Mouse (Mus musculus) MEL (cell line): Measurements from ENCODE around the gene Sec24d. TPM values are rescaled to one million over a fixed set of nuclear protein-coding genes. Genes with fewer than 3 reads are reported as not detected.

ENCODE experiments used
- DNase-seq: peaks from one replicate; pipeline ENCODE4 v3.0.0; 2011; ENCODE audit warnings: low read depth, low spot score
- H3K27ac ChIP-seq: 2 replicates; pipeline ENCODE4 v1.5.1; 2012; ENCODE audit warnings: low read depth, mild to moderate bottlenecking, control low read depth, low read length, moderate library complexity; ENCODE audit not compliant: control insufficient read depth
- H3K27me3 ChIP-seq, 2 experiments: fragments of 150-350 bp in 1 of 2; sonication (generic) in 1 of 2; 2 replicates each; pipeline ENCODE4 v1.6.1; 2012; ENCODE audit warnings: low read length in 2 of 2, mild to moderate bottlenecking in 2 of 2, improper control_type of control experiment in 1 of 2, moderate library complexity in 1 of 2; ENCODE audit not compliant: insufficient read depth in 2 of 2, control insufficient read depth in 1 of 2
- H3K36me3 ChIP-seq, 2 experiments: 2 replicates each; pipeline ENCODE4 v1.6.1; 2012 to 2014; ENCODE audit warnings: low read length in 2 of 2, improper control_type of control experiment in 1 of 2, inconsistent platforms in 1 of 2, mild to moderate bottlenecking in 1 of 2; ENCODE audit not compliant: insufficient read depth in 2 of 2, control insufficient read depth in 1 of 2
- H3K4me1 ChIP-seq, 2 experiments: fragments of 150-350 bp in 1 of 2; sonication (generic) in 1 of 2; 2 replicates each; pipeline ENCODE4 v1.6.1; 2012; ENCODE audit warnings: low read length in 2 of 2, improper control_type of control experiment in 1 of 2, mild to moderate bottlenecking in 1 of 2; ENCODE audit not compliant: insufficient read depth in 2 of 2, control insufficient read depth in 1 of 2
- H3K4me3 ChIP-seq, 2 experiments: fragments of 150-350 bp in 1 of 2; sonication (generic) in 1 of 2; 2 replicates each; pipeline ENCODE4 v1.5.1; 2012; ENCODE audit warnings: low read depth in 2 of 2, low read length in 2 of 2, mild to moderate bottlenecking in 2 of 2, moderate library complexity in 2 of 2, control low read depth in 1 of 2, improper control_type of control experiment in 1 of 2; ENCODE audit not compliant: control insufficient read depth in 1 of 2, insufficient read depth in 1 of 2
- H3K79me2 ChIP-seq: 2 replicates; pipeline ENCODE4 v1.6.1; 2012; ENCODE audit warnings: mild to moderate bottlenecking, low read length, moderate library complexity; ENCODE audit not compliant: control insufficient read depth, poor library complexity, insufficient read depth
- H3K9ac ChIP-seq: 2 replicates; pipeline ENCODE4 v1.6.1; 2012; ENCODE audit warnings: low read depth, mild to moderate bottlenecking, control low read depth, low read length, moderate library complexity; ENCODE audit not compliant: control insufficient read depth, poor library complexity, severe bottlenecking
- H3K9me3 ChIP-seq: fragments of 150-350 bp; sonication (generic); replicated peaks from 2 replicates; pipeline ENCODE4 v1.6.1; 2012; ENCODE audit warnings: mild to moderate bottlenecking, low read length, improper control_type of control experiment, moderate library complexity; ENCODE audit not compliant: insufficient read depth
- CTCF ChIP-seq, 3 experiments: IDR thresholded peaks in 2 of 3; conservative IDR thresholded peaks in 1 of 3; 2 replicates each; pipeline ENCODE4 v1.5.1; 2011 to 2012; ENCODE audit warnings: low read length in 3 of 3, low read depth in 2 of 3, mild to moderate bottlenecking in 2 of 3, improper control_type of control experiment in 1 of 3, inconsistent platforms in 1 of 3, mixed read lengths in 1 of 3, moderate library complexity in 1 of 3; ENCODE audit not compliant: control insufficient read depth in 1 of 3, insufficient read depth in 1 of 3, poor library complexity in 1 of 3, severe bottlenecking in 1 of 3
- E2F4 ChIP-seq: IDR thresholded peaks from 2 replicates; pipeline ENCODE4 v1.6.1; 2011; ENCODE audit warnings: low read depth, low read length, improper control_type of control experiment, borderline replicate concordance
- ELF1 ChIP-seq: IDR thresholded peaks from 2 replicates; pipeline ENCODE4 v1.6.1; 2014; ENCODE audit warnings: low read depth, mild to moderate bottlenecking, inconsistent platforms, low read length, improper control_type of control experiment, moderate library complexity
- HCFC1 ChIP-seq: IDR thresholded peaks from 2 replicates; pipeline ENCODE4 v1.6.1; 2012; ENCODE audit warnings: low read depth, mild to moderate bottlenecking, inconsistent platforms, low read length, improper control_type of control experiment, moderate library complexity
- JUND ChIP-seq: IDR thresholded peaks from 2 replicates; pipeline ENCODE4 v1.6.1; 2011; ENCODE audit warnings: low read depth, mild to moderate bottlenecking, improper control_type of control experiment, low read length
- MAFK ChIP-seq: IDR thresholded peaks from 2 replicates; pipeline ENCODE4 v1.6.1; 2011; ENCODE audit warnings: low read depth, mild to moderate bottlenecking, low read length, improper control_type of control experiment, borderline replicate concordance
- MAX ChIP-seq: IDR thresholded peaks from 2 replicates; pipeline ENCODE4 v1.6.1; 2011; ENCODE audit warnings: low read length, improper control_type of control experiment
- MAZ ChIP-seq: IDR thresholded peaks from 2 replicates; pipeline ENCODE4 v1.6.1; 2012; ENCODE audit warnings: low read depth, mild to moderate bottlenecking, inconsistent platforms, low read length, improper control_type of control experiment
- MEF2A ChIP-seq: IDR thresholded peaks from 2 replicates; pipeline ENCODE4 v1.6.1; 2014; ENCODE audit warnings: low read depth, mild to moderate bottlenecking, inconsistent platforms, low read length, improper control_type of control experiment; ENCODE audit not compliant: poor library complexity, insufficient replicate concordance, severe bottlenecking; ENCODE audit errors: extremely low read depth
- MYC ChIP-seq: IDR thresholded peaks from 2 replicates; pipeline ENCODE4 v1.6.1; 2011; ENCODE audit warnings: low read depth, mild to moderate bottlenecking, low read length, improper control_type of control experiment, moderate library complexity
- NELFE ChIP-seq: IDR thresholded peaks from 2 replicates; pipeline ENCODE4 v1.6.1; 2011; ENCODE audit warnings: low read depth, low read length, improper control_type of control experiment
- POLR2A ChIP-seq, 2 experiments: IDR thresholded peaks; 2 replicates each; pipeline ENCODE4 v1.6.1; 2011 to 2012; ENCODE audit warnings: low read length in 2 of 2, mild to moderate bottlenecking in 2 of 2, control low read depth in 1 of 2, improper control_type of control experiment in 1 of 2, low read depth in 1 of 2, moderate library complexity in 1 of 2; ENCODE audit not compliant: control insufficient read depth in 1 of 2, insufficient read depth in 1 of 2, poor library complexity in 1 of 2
- POLR2AphosphoS2 ChIP-seq: IDR thresholded peaks from 2 replicates; pipeline ENCODE4 v1.6.1; 2011; ENCODE audit warnings: low read length, improper control_type of control experiment
- POLR2AphosphoS5 ChIP-seq: IDR thresholded peaks from 2 replicates; pipeline ENCODE4 v1.6.1; 2012; ENCODE audit warnings: low read depth, borderline replicate concordance, mild to moderate bottlenecking, inconsistent platforms, low read length, moderate library complexity, mixed read lengths
- RAD21 ChIP-seq: IDR thresholded peaks from 2 replicates; pipeline ENCODE4 v1.6.1; 2011; ENCODE audit warnings: mild to moderate bottlenecking, low read depth, low read length, improper control_type of control experiment
- SIN3A ChIP-seq: IDR thresholded peaks from 2 replicates; pipeline ENCODE4 v1.6.1; 2012; ENCODE audit warnings: low read length, improper control_type of control experiment, inconsistent platforms
- SMC3 ChIP-seq: IDR thresholded peaks from 2 replicates; pipeline ENCODE4 v1.6.1; 2011; ENCODE audit warnings: low read depth, low read length, improper control_type of control experiment
- TCF12 ChIP-seq: IDR thresholded peaks from 2 replicates; pipeline ENCODE4 v1.6.1; 2014; ENCODE audit warnings: low read depth, mild to moderate bottlenecking, inconsistent platforms, low read length, improper control_type of control experiment, moderate library complexity
- USF1 ChIP-seq: IDR thresholded peaks from 2 replicates; pipeline ENCODE4 v1.6.1; 2014; ENCODE audit warnings: low read depth, mild to moderate bottlenecking, inconsistent platforms, low read length, improper control_type of control experiment, moderate library complexity
- USF2 ChIP-seq, 2 experiments: IDR thresholded peaks; 2 replicates each; pipeline ENCODE4 v1.6.1; 2011 to 2012; ENCODE audit warnings: improper control_type of control experiment in 2 of 2, low read length in 2 of 2, borderline replicate concordance in 1 of 2, inconsistent platforms in 1 of 2, low read depth in 1 of 2, mild to moderate bottlenecking in 1 of 2; ENCODE audit not compliant: insufficient read depth in 1 of 2
- ZC3H11A ChIP-seq: IDR thresholded peaks from 2 replicates; pipeline ENCODE4 v1.6.1; 2012; ENCODE audit warnings: low read depth, mild to moderate bottlenecking, inconsistent platforms, low read length, improper control_type of control experiment
- ZMIZ1 ChIP-seq: IDR thresholded peaks from 2 replicates; pipeline ENCODE4 v1.6.1; 2012; ENCODE audit warnings: low read depth, mild to moderate bottlenecking, inconsistent platforms, low read length, improper control_type of control experiment, moderate library complexity
- polyA plus RNA-seq, 2 experiments: library from polyadenylated mRNA; stranded (reverse) in 1 of 2; unstranded in 1 of 2; fragments of >175 nt in 1 of 2; fragments of >200 nt in 1 of 2; gene quantifications; 2 replicates each; pipeline versions ENCODE4 v1.2.1 to v1.2.4; 2012; ENCODE audit warnings: low replicate concordance in 2 of 2, low read depth in 1 of 2; ENCODE audit not compliant: insufficient read length in 2 of 2, insufficient read depth in 1 of 2, missing spikeins in 1 of 2
- total RNA-seq: library from RNA; depleted of rRNA; stranded (reverse); fragments of 300-350 nt; gene quantifications from 2 replicates; pipeline ENCODE4 v1.2.3, GENCODE M21; 2012

Sec24d gene
- total and polyA plus RNA-seq, 3 experiments, result 10.3 to 23.9 TPM; not detected in 1

DNA sequence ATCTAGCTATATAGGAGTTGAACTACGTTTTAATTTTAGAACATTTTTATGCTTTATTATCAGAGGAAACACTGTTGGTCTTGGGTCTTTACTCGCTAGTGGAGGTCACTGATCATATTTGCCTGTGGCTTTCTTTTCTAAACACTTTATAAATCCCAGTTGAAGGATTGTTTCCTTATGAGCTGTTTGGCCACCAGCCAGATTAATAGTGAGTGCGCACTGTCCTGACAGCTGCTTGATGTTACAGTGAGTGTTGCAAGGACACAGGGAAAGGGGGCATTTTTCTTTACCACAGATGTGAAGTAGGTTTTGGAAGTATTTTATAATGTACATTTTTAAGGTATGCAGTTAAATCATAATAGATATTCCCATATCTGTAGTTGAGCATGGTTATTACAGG lies 68.2 kb downstream of the Sec24d start:
- Histone ChIP-seq H3K79me2 (no peaks in the 10 kb centered on the region), H3K9ac (no peak overlapping the region), H3K36me3 (peaks cover 0 to 18% of the 10 kb centered on the region in 2 experiments; a peak in 3 of 4 replicates), H3K27me3 (no peaks in the 10 kb centered on the region), H3K9me3 (no peaks in the 10 kb centered on the region), H3K27ac (no peak overlapping the region), H3K4me3 (no peak overlapping the region), H3K4me1 (peaks cover 5 to 20% of the 10 kb centered on the region in 2 experiments)
- DNase-seq, result no peak
- no peak for TF ChIP-seq ZC3H11A
- TF ChIP-seq POLR2AphosphoS5, result no peak
- TF ChIP-seq POLR2AphosphoS2, result no peak
- TF ChIP-seq USF1, result no peak
- no peak for TF ChIP-seq NELFE
- no peak for TF ChIP-seq ELF1
- TF ChIP-seq HCFC1, result no peak
- TF ChIP-seq MAX, result no peak
- TF ChIP-seq MEF2A, result no peak
- TF ChIP-seq ZMIZ1, result no peak
- no peak for TF ChIP-seq MAFK
- no peak for TF ChIP-seq USF2 (IDR thresholded peaks at IDR 0.05; ENCODE audit: borderline replicate concordance in 1 of 2, insufficient read depth in 1 of 2, low read depth in 1 of 2, low read length in 2 of 2)
- no peak for TF ChIP-seq RAD21

DNA sequence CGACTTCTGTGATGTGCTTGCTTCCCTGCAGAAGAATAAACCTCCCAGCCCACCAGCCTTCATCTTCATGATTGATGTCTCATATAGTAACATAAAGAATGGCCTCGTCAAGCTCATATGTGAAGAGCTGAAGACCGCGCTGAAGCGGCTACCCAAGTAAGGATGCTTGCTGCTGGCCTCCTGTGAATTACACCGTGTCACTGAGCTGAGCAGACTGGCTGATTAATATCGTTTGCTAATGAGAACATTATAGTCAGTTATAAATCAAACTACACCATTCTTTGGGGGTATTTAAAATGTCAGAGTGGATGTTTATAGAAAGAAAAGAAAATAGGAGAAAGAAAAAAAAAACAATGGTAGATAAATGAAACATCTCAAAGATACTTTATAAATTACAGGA lies 69.2 kb downstream of the Sec24d start:
- no peaks in the 10 kb centered on the region for H3K79me2 ChIP-seq
- H3K36me3 ChIP-seq, result peaks cover 0 to 18% of the 10 kb centered on the region in 2 experiments; a peak in 3 of 4 replicates
- no peaks in the 10 kb centered on the region for H3K27me3 ChIP-seq
- H3K9me3 ChIP-seq, result no peaks in the 10 kb centered on the region
- H3K4me1 ChIP-seq, result peaks cover 5 to 20% of the 10 kb centered on the region in 2 experiments
- no peak overlapping the region for H3K27ac ChIP-seq
- TF ChIP-seq CTCF (IDR thresholded peaks at IDR 0.05 in 2 of 3, conservative IDR thresholded peaks at IDR 0.05 in 1 of 3; ENCODE audit: control insufficient read depth in 1 of 3, insufficient read depth in 1 of 3, low read depth in 2 of 3, low read length in 3 of 3, poor library complexity in 1 of 3, severe bottlenecking in 1 of 3) (no peak), E2F4 (no peak), MAZ (no peak), SMC3 (no peak), ELF1 (no peak), MYC (no peak), SIN3A (no peak), POLR2A (IDR thresholded peaks at IDR 0.05; ENCODE audit: control insufficient read depth in 1 of 2, insufficient read depth in 1 of 2, low read depth in 1 of 2, low read length in 2 of 2, poor library complexity in 1 of 2) (no peak), JUND (no peak), MAFK (no peak), TCF12 (no peak)
- H3K9ac ChIP-seq, result no peak overlapping the region
- DNase-seq, result no peak
- no peak overlapping the region for H3K4me3 ChIP-seq
